8 mouse cellular contexts compared by ENCODE assay signal in genomic region chr7:29307350-29308104, GRCm38 (mm10). TPM values are rescaled to one million over a fixed set of nuclear protein-coding genes. Genes with fewer than 3 reads are reported as not detected.
A peak's percentile ranks its signal among the peaks of the same experiment; 100 is the strongest.
DNase-seq lines count a peak whose midpoint lies in the region; ATAC-seq and TF ChIP-seq lines count a peak whose summit lies in the region.

No protein-coding gene starts in this region.

- peak overlapping the region; percentile 43; the same call in 1 of the 2 replicates for H3K27ac ChIP-seq in forebrain, embryonic 11.5 days (ENCODE audit: low read depth, low read length)
- H3K27ac ChIP-seq in heart, embryonic 16.5 days (ENCODE audit: low read length): no peak overlapping the region
- H3K27ac ChIP-seq in liver, embryonic 14.5 days: no peak overlapping the region
- H3K27ac ChIP-seq in neural tube, embryonic 13.5 days (replicated peaks): peak overlapping the region; percentile 79
- H3K27ac ChIP-seq in testis, adult 2 months (ENCODE audit: control insufficient read depth, insufficient read depth, low read depth, low read length): peak overlapping the region; percentile 78

- peaks cover 25% of the 10 kb centered on the region for H3K4me1 ChIP-seq in forebrain, embryonic 11.5 days (replicated peaks; ENCODE audit: control insufficient read depth, insufficient read depth, low read length)
- H3K4me1 ChIP-seq in heart, embryonic 16.5 days (ENCODE audit: control insufficient read depth, insufficient read depth, low read length): peaks cover 27% of the 10 kb centered on the region
- peaks cover 10 to 20% of the 10 kb centered on the region in 2 experiments for H3K4me1 ChIP-seq in liver, embryonic 14.5 days (replicated peaks; ENCODE audit: control insufficient read depth in 2 of 2, insufficient read depth in 2 of 2, low read length in 1 of 2)
- H3K4me1 ChIP-seq in neural tube, embryonic 13.5 days (replicated peaks): peaks cover 73% of the 10 kb centered on the region
- H3K4me1 ChIP-seq in testis, adult 2 months (ENCODE audit: control insufficient read depth, insufficient read depth, low read length): peaks cover 41% of the 10 kb centered on the region

- peak overlapping the region; percentile 93 for H3K4me2 ChIP-seq in forebrain, embryonic 11.5 days (ENCODE audit: low read depth, low read length, severe bottlenecking)
- H3K4me2 ChIP-seq in heart, embryonic 16.5 days (ENCODE audit: low read depth, low read length): peak overlapping the region; percentile 99
- H3K4me2 ChIP-seq in liver, embryonic 14.5 days (ENCODE audit: low read depth): peak overlapping the region; percentile 92
- peak overlapping the region; percentile 93 for H3K4me2 ChIP-seq in neural tube, embryonic 13.5 days

- TF ChIP-seq CTCF in liver, embryonic 14.5 days (IDR thresholded peaks at IDR 0.05; ENCODE audit: low read depth): 0 out of 2 replicates have a peak, but pooled peaks have one; percentile 4
- TF ChIP-seq CTCF in testis, adult 2 months (IDR thresholded peaks at IDR 0.05; ENCODE audit: control insufficient read depth, insufficient read depth, insufficient replicate concordance, low read depth, low read length): no peak

- H3K27me3 ChIP-seq in forebrain, embryonic 11.5 days (ENCODE audit: control insufficient read depth, insufficient read depth, low read length): no peaks in the 10 kb centered on the region
- H3K27me3 ChIP-seq in heart, embryonic 16.5 days (ENCODE audit: control insufficient read depth, insufficient read depth, low read length): peaks cover 64% of the 10 kb centered on the region
- peaks cover 55% of the 10 kb centered on the region for H3K27me3 ChIP-seq in liver, embryonic 14.5 days (ENCODE audit: control insufficient read depth, insufficient read depth, low read length)
- H3K27me3 ChIP-seq in neural tube, embryonic 13.5 days: no peaks in the 10 kb centered on the region
- no peaks in the 10 kb centered on the region; the same call in 1 of the 2 replicates for H3K27me3 ChIP-seq in testis, adult 2 months (ENCODE audit: control insufficient read depth, insufficient read depth, low read length)

- peak; percentile 56 for ATAC-seq in CD4-positive, CD25-positive, alpha-beta regulatory T cell, adult 4 months
- ATAC-seq in forebrain, embryonic 11.5 days (replicated peaks; ENCODE audit: low FRiP score): peak; percentile 73
- ATAC-seq in heart, embryonic 16.5 days (replicated peaks; ENCODE audit: extremely low read depth, insufficient read depth, low FRiP score): peak; percentile 87
- peak; percentile 81 for ATAC-seq in liver, embryonic 14.5 days (ENCODE audit: insufficient read depth)
- ATAC-seq in neural tube, embryonic 13.5 days (ENCODE audit: low read depth): peak; percentile 71

- TF ChIP-seq EP300 in liver, embryonic 14.5 days (IDR thresholded peaks at IDR 0.05; ENCODE audit: low read depth): no peak

- peak overlapping the region; percentile 69 for H3K9ac ChIP-seq in forebrain, embryonic 11.5 days (ENCODE audit: low read length)
- peak overlapping the region; percentile 71 for H3K9ac ChIP-seq in heart, embryonic 16.5 days (ENCODE audit: low read length)
- peak overlapping the region; percentile 31 for H3K9ac ChIP-seq in liver, embryonic 14.5 days (replicated peaks)
- peak overlapping the region; percentile 89 for H3K9ac ChIP-seq in neural tube, embryonic 13.5 days

- no peaks in the 10 kb centered on the region for H3K9me3 ChIP-seq in forebrain, embryonic 11.5 days (ENCODE audit: control insufficient read depth, low read length)
- H3K9me3 ChIP-seq in heart, embryonic 16.5 days (replicated peaks; ENCODE audit: control insufficient read depth, low read length): no peaks in the 10 kb centered on the region
- no peaks in the 10 kb centered on the region for H3K9me3 ChIP-seq in liver, embryonic 14.5 days (ENCODE audit: control insufficient read depth, low read length)
- H3K9me3 ChIP-seq in neural tube, embryonic 13.5 days: no peaks in the 10 kb centered on the region

- WGBS in forebrain, embryonic 11.5 days: 1% methylated on average over 42 of the region's 42 CpGs
- WGBS in heart, embryonic 16.5 days: 1% methylated on average over 42 of the region's 42 CpGs
- WGBS in liver, embryonic 14.5 days (ENCODE audit: insufficient replicate concordance): 1% methylated on average over 42 of the region's 42 CpGs
- WGBS in neural tube, embryonic 13.5 days: under 1% methylated on average over 42 of the region's 42 CpGs

- TF ChIP-seq POLR2A in testis, adult 2 months (IDR thresholded peaks at IDR 0.05; ENCODE audit: control insufficient read depth, low read depth, low read length): 0 out of 2 replicates have a peak, but pooled peaks have one; percentile 30

- H3K4me3 ChIP-seq in forebrain, embryonic 11.5 days (ENCODE audit: low read depth, low read length): peak overlapping the region; percentile 72
- peak overlapping the region; percentile 72 for H3K4me3 ChIP-seq in heart, embryonic 16.5 days (ENCODE audit: low read length)
- H3K4me3 ChIP-seq in liver, embryonic 14.5 days (ENCODE audit: insufficient read depth in 1 of 2, low read depth in 2 of 2, low read length in 2 of 2): peak overlapping the region; percentile 49 to 58
- peak overlapping the region; percentile 74 for H3K4me3 ChIP-seq in neural tube, embryonic 13.5 days
- peak overlapping the region; percentile 79 for H3K4me3 ChIP-seq in testis, adult 2 months (ENCODE audit: control insufficient read depth, low read depth, low read length)

- 0 out of 2 replicates have a peak, but pooled peaks cover 3% of the 10 kb centered on the region for H3K36me3 ChIP-seq in forebrain, embryonic 11.5 days (ENCODE audit: control insufficient read depth, insufficient read depth, low read length)
- H3K36me3 ChIP-seq in heart, embryonic 16.5 days (ENCODE audit: control insufficient read depth, insufficient read depth): no peaks in the 10 kb centered on the region
- no peaks in the 10 kb centered on the region for H3K36me3 ChIP-seq in liver, embryonic 14.5 days (replicated peaks; ENCODE audit: control insufficient read depth, insufficient read depth, low read depth)
- peaks cover 16% of the 10 kb centered on the region for H3K36me3 ChIP-seq in neural tube, embryonic 13.5 days
- H3K36me3 ChIP-seq in testis, adult 2 months (ENCODE audit: control insufficient read depth, insufficient read depth, low read length): no peaks in the 10 kb centered on the region

- peak; percentile 80 for DNase-seq in c-Kit-positive CD71-negative TER-119-negative erythroid progenitor cells, embryonic 14.5 days (ENCODE audit: low read depth)
- DNase-seq in forebrain, embryonic 11.5 days (ENCODE audit: low spot score): peak; percentile 96
- peak; percentile 91 to 94 for DNase-seq in kidney, postnatal 25 days
- peak; percentile 60 to 66 (median 61) for DNase-seq in liver, embryonic 14.5 days (ENCODE audit: low read depth in 3 of 3, low spot score in 3 of 3)

RNA-seq across cellular contexts. Expression of gene Dpf1, which starts 3.8 kb away (rescaled TPM):
- polyA plus RNA-seq in CD4-positive, CD25-positive, alpha-beta regulatory T cell, adult 4 months (2017; shearing (Covaris generic)): not detected
- polyA plus RNA-seq in forebrain, embryonic 11.5 days (2014; fragmentation: Nextera tagmentation; extraction: Ambion mirVana): 76.0 and 88.3 TPM in 2 replicates
- 2.0 and 3.0 TPM in 2 replicates for polyA plus RNA-seq in heart, embryonic 16.5 days (2015; fragmentation: Nextera tagmentation; extraction: Ambion mirVana)
- 0.81 TPM in 2 replicates for polyA plus RNA-seq in liver, embryonic 14.5 days (2012; rRNA removed)
- polyA plus RNA-seq in liver, embryonic 14.5 days (2014; fragmentation: Nextera tagmentation; extraction: Ambion mirVana): 1.0 and 2.1 TPM in 2 replicates
- polyA plus RNA-seq in neural tube, embryonic 13.5 days (2015; fragmentation: Nextera tagmentation; extraction: Ambion mirVana): 175 and 176 TPM in 2 replicates
- polyA plus RNA-seq in testis, adult 2 months (2012; rRNA removed): 8.0 and 8.6 TPM in 2 replicates

RNA-seq across cellular contexts. Expression of gene Ppp1r14a, which starts 18.4 kb away (rescaled TPM):
- polyA plus RNA-seq in CD4-positive, CD25-positive, alpha-beta regulatory T cell, adult 4 months (2017; shearing (Covaris generic)): not detected
- polyA plus RNA-seq in forebrain, embryonic 11.5 days (2014; fragmentation: Nextera tagmentation; extraction: Ambion mirVana): 12.5 and 13.3 TPM in 2 replicates
- polyA plus RNA-seq in heart, embryonic 16.5 days (2015; fragmentation: Nextera tagmentation; extraction: Ambion mirVana): 14.2 and 25.4 TPM in 2 replicates
- polyA plus RNA-seq in liver, embryonic 14.5 days (2012; rRNA removed): 1.5 and 2.5 TPM in 2 replicates
- polyA plus RNA-seq in liver, embryonic 14.5 days (2014; fragmentation: Nextera tagmentation; extraction: Ambion mirVana): 2.3 TPM in 2 replicates
- 24.8 and 28.4 TPM in 2 replicates for polyA plus RNA-seq in neural tube, embryonic 13.5 days (2015; fragmentation: Nextera tagmentation; extraction: Ambion mirVana)
- polyA plus RNA-seq in testis, adult 2 months (2012; rRNA removed): 11.3 and 11.9 TPM in 2 replicates

RNA-seq across cellular contexts. Expression of gene Spint2, which starts 25.8 kb away (rescaled TPM):
- polyA plus RNA-seq in CD4-positive, CD25-positive, alpha-beta regulatory T cell, adult 4 months (2017; shearing (Covaris generic)): 10 to 100 TPM; 71.7 to 73.2 TPM
- polyA plus RNA-seq in forebrain, embryonic 11.5 days (2014; fragmentation: Nextera tagmentation; extraction: Ambion mirVana): 36.1 and 43.5 TPM in 2 replicates
- 114 and 116 TPM in 2 replicates for polyA plus RNA-seq in heart, embryonic 16.5 days (2015; fragmentation: Nextera tagmentation; extraction: Ambion mirVana)
- 14.6 and 15.6 TPM in 2 replicates for polyA plus RNA-seq in liver, embryonic 14.5 days (2012; rRNA removed)
- polyA plus RNA-seq in liver, embryonic 14.5 days (2014; fragmentation: Nextera tagmentation; extraction: Ambion mirVana): 22.3 and 23.6 TPM in 2 replicates
- polyA plus RNA-seq in neural tube, embryonic 13.5 days (2015; fragmentation: Nextera tagmentation; extraction: Ambion mirVana): 28.8 and 31.3 TPM in 2 replicates
- 146 and 160 TPM in 2 replicates for polyA plus RNA-seq in testis, adult 2 months (2012; rRNA removed)

RNA-seq across cellular contexts. Expression of gene 2200002D01Rik, which starts 59.3 kb away (rescaled TPM):
- 1 to 10 TPM; 1.0 to 1.6 TPM for polyA plus RNA-seq in CD4-positive, CD25-positive, alpha-beta regulatory T cell, adult 4 months (2017; shearing (Covaris generic))
- polyA plus RNA-seq in forebrain, embryonic 11.5 days (2014; fragmentation: Nextera tagmentation; extraction: Ambion mirVana): 1.8 and 5.7 TPM in 2 replicates
- 7.6 and 10.3 TPM in 2 replicates for polyA plus RNA-seq in heart, embryonic 16.5 days (2015; fragmentation: Nextera tagmentation; extraction: Ambion mirVana)
- 0.39 and 1.3 TPM in 2 replicates for polyA plus RNA-seq in liver, embryonic 14.5 days (2012; rRNA removed)
- polyA plus RNA-seq in liver, embryonic 14.5 days (2014; fragmentation: Nextera tagmentation; extraction: Ambion mirVana): 2.6 and 4.8 TPM in 2 replicates
- 1.3 and 1.7 TPM in 2 replicates for polyA plus RNA-seq in neural tube, embryonic 13.5 days (2015; fragmentation: Nextera tagmentation; extraction: Ambion mirVana)
- 0.15 and 0.29 TPM in 2 replicates for polyA plus RNA-seq in testis, adult 2 months (2012; rRNA removed)

Comparison
In these comparisons a context has a peak if more than half of its experiments do, and no peak if none do; other contexts are left out.
1. H3K27ac ChIP-seq: peak in forebrain, embryonic 11.5 days (single experiment), neural tube, embryonic 13.5 days (single experiment) and testis, adult 2 months (single experiment); none in heart, embryonic 16.5 days (single experiment) and liver, embryonic 14.5 days (single experiment).
2. H3K9ac ChIP-seq: peak in every context shown above with its lines; median percentile 89 in neural tube, embryonic 13.5 days; 71 in heart, embryonic 16.5 days; 69 in forebrain, embryonic 11.5 days; 31 in liver, embryonic 14.5 days.
3. Peak in every context shown above with its lines, with median percentiles within 50 percentile points of each other: ATAC-seq, DNase-seq, H3K4me2 ChIP-seq and H3K4me3 ChIP-seq.